Mouse (Mus musculus) hindbrain, embryonic 10.5 days (tissue): ENCODE results near the gene Egfr. TPM values are rescaled to one million over a fixed set of nuclear protein-coding genes. Genes with fewer than 3 reads are reported as not detected.
A peak's percentile ranks its signal among the peaks of the same experiment; 100 is the strongest.

Experiments
- DNase-seq: peaks from one replicate; pipeline ENCODE4 v3.0.0-alpha.2; 2017; ENCODE audit warnings: low spot score
- H3K27ac ChIP-seq: fragments of 300-500 bp; sonication (generic); 2 replicates; pipeline ENCODE4 v1.5.1; 2016; ENCODE audit warnings: mild to moderate bottlenecking, moderate library complexity
- H3K27me3 ChIP-seq: fragments of 300-500 bp; sonication (generic); 2 replicates; pipeline ENCODE4 v1.6.1; 2016; ENCODE audit warnings: mild to moderate bottlenecking; ENCODE audit not compliant: poor library complexity, insufficient read depth, severe bottlenecking
- H3K36me3 ChIP-seq: fragments of 300-500 bp; sonication (generic); 2 replicates; pipeline ENCODE4 v1.6.1; 2016; ENCODE audit warnings: mild to moderate bottlenecking, moderate library complexity
- H3K4me1 ChIP-seq: fragments of 300-500 bp; sonication (generic); replicated peaks from 2 replicates; pipeline ENCODE4 v1.6.1; 2016; ENCODE audit warnings: mild to moderate bottlenecking
- H3K4me3 ChIP-seq: fragments of 300-500 bp; sonication (generic); 2 replicates; pipeline ENCODE4 v1.5.1; 2016; ENCODE audit warnings: mild to moderate bottlenecking, moderate library complexity
- H3K9me3 ChIP-seq: fragments of 300-500 bp; sonication (generic); 2 replicates; pipeline ENCODE4 v1.6.1; 2016; ENCODE audit warnings: mild to moderate bottlenecking, moderate library complexity
- WGBS: fragments of 180-500 bp; shearing (Covaris S2); methylation state at CpG from one replicate; pipeline ENCODE4 v1.1.7; 2016; 5-methylcytosine and 5-hydroxymethylcytosine counted together
- polyA plus RNA-seq: library from polyadenylated mRNA; unstranded; fragments of >200 nt; fragmentation: Nextera tagmentation; extraction: Ambion mirVana; gene quantifications from 2 replicates; pipeline ENCODE4 v1.2.1, GENCODE M21; 2016

Gene Egfr
- polyA plus RNA-seq, 1 experiment from 2014 or later = 2.0 TPM

DNA sequence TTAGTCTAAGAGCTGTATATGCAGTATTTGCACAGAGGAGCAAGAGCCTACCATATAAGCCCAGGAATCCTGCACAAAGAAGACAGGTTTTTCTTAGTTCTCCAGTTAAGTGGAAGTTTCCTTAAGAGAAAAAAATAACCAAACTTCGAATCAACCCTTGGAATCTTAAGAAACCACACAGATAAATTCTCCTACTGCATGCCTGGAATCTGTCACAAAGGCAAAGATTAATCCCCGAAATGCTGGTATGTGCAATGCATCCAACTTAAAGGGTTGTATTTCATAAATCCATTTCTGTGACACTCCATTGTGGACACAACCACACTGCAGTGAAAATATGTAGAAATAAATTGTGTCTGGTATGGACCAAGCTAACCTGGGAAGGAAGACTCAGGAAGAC is 102.1 kb downstream of the Egfr start:
- no peak overlapping the region for H3K27ac ChIP-seq
- no peaks in the 10 kb centered on the region for H3K36me3 ChIP-seq
- no peak for DNase-seq
- no peaks in the 10 kb centered on the region for H3K4me1 ChIP-seq
- no peaks in the 10 kb centered on the region for H3K27me3 ChIP-seq
- no peak overlapping the region for H3K4me3 ChIP-seq
- 84% methylated on average over 2 of the region's 2 CpGs for WGBS
- no peaks in the 10 kb centered on the region for H3K9me3 ChIP-seq

- Histone ChIP-seq H3K9me3 (no peaks in the 10 kb centered on the region), H3K27ac (no peak overlapping the region), H3K4me3 (no peak overlapping the region), H3K27me3 (no peaks in the 10 kb centered on the region), H3K36me3 (no peaks in the 10 kb centered on the region), H3K4me1 (no peaks in the 10 kb centered on the region)
- DNase-seq = no peak
- WGBS = 88% methylated on average over 2 of the region's 2 CpGs
These were observed 105.3 kb downstream of the Egfr start for GRCm38 (mm10) chr11:16857346-16857745.

DNA sequence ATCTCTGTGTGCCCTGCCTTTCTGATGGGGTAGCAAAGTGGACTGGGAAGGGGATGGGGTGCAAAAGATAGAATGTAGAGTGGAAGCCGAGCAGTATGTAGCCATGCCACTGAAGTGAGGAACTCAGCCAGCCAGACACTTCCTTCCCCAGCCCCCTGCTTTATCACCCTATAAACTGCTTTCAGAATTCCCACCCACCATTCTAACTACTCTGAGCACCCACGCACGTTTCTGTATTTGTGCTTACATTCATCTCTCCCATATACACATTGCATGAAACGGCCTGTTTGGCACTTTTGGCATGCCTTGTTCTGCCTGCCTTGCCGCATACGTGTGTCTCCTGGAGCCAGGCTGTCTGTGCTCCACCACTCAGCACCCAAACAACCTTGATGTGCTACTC is 109.0 kb downstream of the Egfr start:
- no peak for DNase-seq
- Histone ChIP-seq H3K4me3 (no peak overlapping the region), H3K27ac (no peak overlapping the region), H3K36me3 (no peaks in the 10 kb centered on the region), H3K27me3 (no peaks in the 10 kb centered on the region), H3K4me1 (no peaks in the 10 kb centered on the region), H3K9me3 (no peaks in the 10 kb centered on the region)
- 85% methylated on average over 6 of the region's 6 CpGs for WGBS

- Histone ChIP-seq H3K27ac (no peak overlapping the region), H3K9me3 (no peaks in the 10 kb centered on the region), H3K4me1 (no peaks in the 10 kb centered on the region), H3K4me3 (no peak overlapping the region), H3K27me3 (no peaks in the 10 kb centered on the region), H3K36me3 (no peaks in the 10 kb centered on the region)
- DNase-seq = no peak
These were observed 111.5 kb downstream of the Egfr start for GRCm38 (mm10) chr11:16863547-16863946.

DNA sequence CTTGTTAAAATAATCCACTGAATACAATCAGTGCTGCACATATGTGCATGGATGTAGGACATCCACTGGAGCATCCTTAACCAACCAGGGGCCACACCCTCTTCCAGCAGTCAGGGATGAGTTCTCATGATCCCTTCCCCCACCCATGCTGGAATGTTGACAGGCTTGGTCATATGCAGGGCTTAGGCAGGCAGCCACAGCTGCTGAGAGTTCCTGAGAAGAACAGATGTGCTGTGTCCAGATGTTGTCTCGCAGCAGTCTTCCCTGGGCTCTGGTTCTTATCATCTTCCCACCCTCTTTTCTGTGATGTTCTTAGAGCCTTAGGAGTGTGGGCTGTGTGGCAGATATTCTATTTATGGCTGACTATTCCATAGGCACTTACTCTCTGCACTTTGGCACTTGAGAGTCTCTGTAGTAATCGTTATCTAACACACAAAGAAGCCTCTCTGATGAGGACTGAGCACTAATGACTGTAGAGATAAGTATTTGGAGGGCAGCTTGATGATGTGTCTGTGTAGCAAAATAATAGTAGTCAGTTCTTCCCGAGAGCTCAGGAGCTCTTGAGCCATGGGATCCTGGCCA is 113.1 kb downstream of the Egfr start:
- H3K9me3 ChIP-seq = no peaks in the 10 kb centered on the region
- H3K4me3 ChIP-seq = no peak overlapping the region
- H3K36me3 ChIP-seq = no peaks in the 10 kb centered on the region
- no peaks in the 10 kb centered on the region for H3K27me3 ChIP-seq
- H3K27ac ChIP-seq = no peak overlapping the region
- WGBS = 91% methylated on average over 3 of the region's 3 CpGs
- no peak for DNase-seq
- H3K4me1 ChIP-seq = peaks cover 7% of the 10 kb centered on the region; the same call in 1 of the 2 replicates

DNA sequence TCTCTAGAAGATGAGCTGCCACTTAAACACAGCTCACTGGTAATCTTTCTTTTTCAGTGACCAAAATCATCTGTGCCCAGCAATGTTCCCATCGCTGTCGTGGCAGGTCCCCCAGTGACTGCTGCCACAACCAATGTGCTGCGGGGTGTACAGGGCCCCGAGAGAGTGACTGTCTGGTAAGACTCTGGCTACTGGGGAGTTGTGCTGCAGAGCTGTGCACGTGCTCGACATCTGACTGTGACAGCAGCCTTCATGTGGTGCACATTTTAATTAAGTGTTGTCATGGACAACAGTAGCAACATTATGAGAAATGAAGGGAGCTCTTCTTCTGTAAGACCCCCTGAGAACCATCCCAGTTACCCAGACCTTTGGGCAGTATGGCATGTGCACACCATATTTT is 116.0 kb downstream of the Egfr start:
- no peaks in the 10 kb centered on the region for H3K36me3 ChIP-seq
- no peak overlapping the region for H3K4me3 ChIP-seq
- WGBS = 61% methylated on average over 6 of the region's 6 CpGs
- H3K27me3 ChIP-seq = no peaks in the 10 kb centered on the region
- H3K4me1 ChIP-seq = peaks cover 7% of the 10 kb centered on the region; the same call in 1 of the 2 replicates
- H3K27ac ChIP-seq = no peak overlapping the region
- no peak for DNase-seq
- H3K9me3 ChIP-seq = no peaks in the 10 kb centered on the region

- no peaks in the 10 kb centered on the region for H3K9me3 ChIP-seq
- H3K27ac ChIP-seq = no peak overlapping the region
- peaks cover 7% of the 10 kb centered on the region; the same call in 1 of the 2 replicates for H3K4me1 ChIP-seq
- WGBS = 51% methylated on average over 2 of the region's 2 CpGs
- no peak overlapping the region for H3K4me3 ChIP-seq
- no peak for DNase-seq
- H3K36me3 ChIP-seq = no peaks in the 10 kb centered on the region
- H3K27me3 ChIP-seq = no peaks in the 10 kb centered on the region
These were observed 117.5 kb downstream of the Egfr start for GRCm38 (mm10) chr11:16869506-16869905.

DNA sequence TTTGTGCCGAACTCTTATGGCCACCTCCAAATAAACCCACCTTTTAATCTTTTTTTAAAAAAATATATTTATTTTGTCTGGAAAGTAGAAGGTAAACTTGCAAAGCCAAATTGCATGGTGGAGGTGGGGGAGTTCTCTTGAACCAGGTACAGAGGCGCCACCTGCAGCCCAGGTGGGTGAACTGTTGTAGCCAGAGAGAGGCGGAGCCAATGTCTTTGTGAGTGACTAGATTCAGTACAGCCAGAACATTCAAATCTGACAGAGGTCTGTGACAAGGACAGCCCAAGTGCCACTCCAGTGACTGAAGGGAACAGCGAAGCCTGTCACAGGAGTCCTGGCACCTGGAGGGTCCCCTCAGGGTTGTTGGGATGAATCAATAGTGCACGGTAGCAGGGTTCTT is 119.1 kb downstream of the Egfr start:
- H3K4me3 ChIP-seq = no peak overlapping the region
- no peaks in the 10 kb centered on the region for H3K27me3 ChIP-seq
- no peaks in the 10 kb centered on the region for H3K9me3 ChIP-seq
- peaks cover 7% of the 10 kb centered on the region; the same call in 1 of the 2 replicates for H3K4me1 ChIP-seq
- H3K36me3 ChIP-seq = no peaks in the 10 kb centered on the region
- H3K27ac ChIP-seq = no peak overlapping the region
- WGBS = 68% methylated on average over 5 of the region's 5 CpGs
- peak; percentile 11 for DNase-seq

- H3K36me3 ChIP-seq = no peaks in the 10 kb centered on the region
- H3K4me3 ChIP-seq = no peak overlapping the region
- H3K4me1 ChIP-seq = no peaks in the 10 kb centered on the region
- no peak for DNase-seq
- no peaks in the 10 kb centered on the region for H3K9me3 ChIP-seq
- no peaks in the 10 kb centered on the region for H3K27me3 ChIP-seq
- 68% methylated on average over 9 of the region's 9 CpGs for WGBS
- H3K27ac ChIP-seq = no peak overlapping the region
These were observed 125.8 kb downstream of the Egfr start for GRCm38 (mm10) chr11:16877676-16878378.

GRCm38 (mm10) chr11:16881932-16882331 is 129.9 kb downstream of the Egfr start:
- Histone ChIP-seq H3K4me3 (no peak overlapping the region), H3K9me3 (no peaks in the 10 kb centered on the region), H3K4me1 (no peaks in the 10 kb centered on the region), H3K27me3 (no peaks in the 10 kb centered on the region), H3K36me3 (no peaks in the 10 kb centered on the region), H3K27ac (no peak overlapping the region)
- 79% methylated on average over 4 of the region's 4 CpGs for WGBS
- DNase-seq = no peak

GRCm38 (mm10) chr11:16886152-16886551 is 134.1 kb downstream of the Egfr start:
- no peak for DNase-seq
- WGBS = 71% methylated on average over 6 of the region's 6 CpGs
- H3K4me3 ChIP-seq = no peak overlapping the region
- no peak overlapping the region for H3K27ac ChIP-seq
- no peaks in the 10 kb centered on the region for H3K27me3 ChIP-seq
- H3K9me3 ChIP-seq = no peaks in the 10 kb centered on the region
- no peaks in the 10 kb centered on the region for H3K4me1 ChIP-seq
- no peaks in the 10 kb centered on the region for H3K36me3 ChIP-seq

GRCm38 (mm10) chr11:16888086-16888485 is 136.1 kb downstream of the Egfr start:
- H3K27me3 ChIP-seq = no peaks in the 10 kb centered on the region
- H3K4me1 ChIP-seq = no peaks in the 10 kb centered on the region
- no peaks in the 10 kb centered on the region for H3K36me3 ChIP-seq
- no peak for DNase-seq
- no peak overlapping the region for H3K27ac ChIP-seq
- H3K4me3 ChIP-seq = no peak overlapping the region
- no peaks in the 10 kb centered on the region for H3K9me3 ChIP-seq

- Histone ChIP-seq H3K27ac (no peak overlapping the region; the same call in 1 of the 2 replicates), H3K9me3 (no peaks in the 10 kb centered on the region), H3K27me3 (no peaks in the 10 kb centered on the region), H3K36me3 (no peaks in the 10 kb centered on the region), H3K4me1 (peaks cover 8% of the 10 kb centered on the region; the same call in 1 of the 2 replicates), H3K4me3 (no peak overlapping the region)
- WGBS = 69% methylated on average over 13 of the region's 13 CpGs
- peak; percentile 10 for DNase-seq
These were observed 143.7 kb downstream of the Egfr start for GRCm38 (mm10) chr11:16895441-16896356.
